Mouse (Mus musculus): ENCODE measurements at regions not wholly inside any gene's neighbourhood (a gene's known extent, or its start where the extent isn't known, plus 50 kb on each side); places are given as distances from the start of the nearest gene placed in this dataset.
A peak's percentile ranks its signal among the peaks of the same experiment; 100 is the strongest.

DNA sequence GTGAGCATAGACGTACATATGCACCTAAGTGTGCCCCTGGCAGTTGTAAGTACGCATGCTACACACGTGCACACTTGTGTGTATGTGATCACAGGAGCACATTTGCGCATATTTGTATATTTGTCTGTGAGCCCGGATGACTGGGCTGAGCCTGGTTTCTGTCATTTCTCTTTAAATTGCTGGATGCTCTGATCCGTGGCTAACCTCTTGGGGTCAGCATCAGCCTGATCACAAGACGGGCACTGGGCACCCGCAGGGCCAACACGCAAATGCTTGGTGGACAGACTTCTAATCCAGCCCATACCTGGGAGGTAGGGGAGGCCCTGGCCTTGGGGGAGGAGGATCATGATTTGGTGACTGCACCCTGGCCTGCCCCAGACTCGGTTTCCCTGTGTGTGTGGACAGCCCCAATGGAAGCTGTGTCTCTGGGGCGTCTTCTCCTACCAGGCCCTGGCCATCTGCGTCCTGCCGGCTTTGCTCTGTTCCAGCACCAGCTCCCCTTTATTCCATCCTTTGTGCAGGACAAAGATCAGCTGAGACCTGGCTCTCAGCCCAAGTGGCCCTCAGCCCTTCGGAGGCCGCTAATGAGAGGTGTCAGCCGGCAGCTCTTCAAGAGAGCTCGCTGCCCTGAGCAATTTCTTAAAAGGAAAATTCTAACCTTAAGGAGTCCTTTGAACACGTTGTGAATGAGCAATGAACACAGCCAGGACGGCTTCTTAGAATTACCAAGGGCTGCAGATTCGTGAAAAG, 155.0 kb upstream of the A530016L24Rik start:
- Histone ChIP-seq H3K4me1 (ENCODE audit: control insufficient read depth, insufficient read depth, low read length) (peaks cover 55% of the 10 kb centered on the region), H3K9me3 (ENCODE audit: control insufficient read depth, low read length) (no peaks in the 10 kb centered on the region), H3K36me3 (ENCODE audit: control insufficient read depth, insufficient read depth, low read length) (no peaks in the 10 kb centered on the region), H3K27ac (ENCODE audit: low read depth, low read length) (peak overlapping the region; percentile 52), H3K9ac (replicated peaks; ENCODE audit: low read depth, low read length) (no peak overlapping the region), H3K4me3 (ENCODE audit: low read depth, low read length) (no peak overlapping the region), H3K27me3 (ENCODE audit: control insufficient read depth, insufficient read depth, low read length) (no peaks in the 10 kb centered on the region), H3K4me2 (ENCODE audit: low read depth, low read length) (no peak overlapping the region)
- WGBS: 35% methylated on average over 20 of the region's 20 CpGs
- ATAC-seq (ENCODE audit: low read depth): no peak

GRCm38 (mm10) chr12:112335641-112336040, 153.6 kb upstream of the A530016L24Rik start:
- no peak for ATAC-seq (ENCODE audit: low read depth)
- 37% methylated on average over 7 of the region's 7 CpGs for WGBS
- Histone ChIP-seq H3K27ac (ENCODE audit: low read depth, low read length) (no peak overlapping the region), H3K9me3 (ENCODE audit: control insufficient read depth, low read length) (no peaks in the 10 kb centered on the region), H3K4me1 (ENCODE audit: control insufficient read depth, insufficient read depth, low read length) (peaks cover 47% of the 10 kb centered on the region; the same call in 1 of the 2 replicates), H3K9ac (replicated peaks; ENCODE audit: low read depth, low read length) (no peak overlapping the region), H3K36me3 (ENCODE audit: control insufficient read depth, insufficient read depth, low read length) (no peaks in the 10 kb centered on the region), H3K4me2 (ENCODE audit: low read depth, low read length) (no peak overlapping the region), H3K27me3 (ENCODE audit: control insufficient read depth, insufficient read depth, low read length) (no peaks in the 10 kb centered on the region), H3K4me3 (ENCODE audit: low read depth, low read length) (no peak overlapping the region)

- peaks cover 45% of the 10 kb centered on the region; the same call in 1 of the 2 replicates for H3K4me1 ChIP-seq (ENCODE audit: control insufficient read depth, insufficient read depth, low read length)
- H3K36me3 ChIP-seq (ENCODE audit: control insufficient read depth, insufficient read depth, low read length): no peaks in the 10 kb centered on the region
- 79% methylated on average over 9 of the region's 9 CpGs for whole genome bisulfite sequencing
- H3K9me3 ChIP-seq (ENCODE audit: control insufficient read depth, low read length): no peaks in the 10 kb centered on the region
- H3K4me2 ChIP-seq (ENCODE audit: low read depth, low read length): no peak overlapping the region
- no peaks in the 10 kb centered on the region for H3K27me3 ChIP-seq (ENCODE audit: control insufficient read depth, insufficient read depth, low read length)
- no peak overlapping the region for H3K4me3 ChIP-seq (ENCODE audit: low read depth, low read length)
- no peak overlapping the region for H3K9ac ChIP-seq (replicated peaks; ENCODE audit: low read depth, low read length)
- ATAC-seq (ENCODE audit: low read depth): no peak
- no peak overlapping the region for H3K27ac ChIP-seq (ENCODE audit: low read depth, low read length)
Measured at GRCm38 (mm10) chr12:112336691-112337295, 152.5 kb upstream of the A530016L24Rik start.

GRCm38 (mm10) chr12:112337443-112337842, 151.8 kb upstream of the A530016L24Rik start:
- Histone ChIP-seq H3K27me3 (ENCODE audit: control insufficient read depth, insufficient read depth, low read length) (no peaks in the 10 kb centered on the region), H3K27ac (ENCODE audit: low read depth, low read length) (no peak overlapping the region), H3K36me3 (ENCODE audit: control insufficient read depth, insufficient read depth, low read length) (no peaks in the 10 kb centered on the region), H3K4me3 (ENCODE audit: low read depth, low read length) (no peak overlapping the region), H3K9ac (replicated peaks; ENCODE audit: low read depth, low read length) (no peak overlapping the region), H3K4me1 (ENCODE audit: control insufficient read depth, insufficient read depth, low read length) (peaks cover 45% of the 10 kb centered on the region; the same call in 1 of the 2 replicates), H3K9me3 (ENCODE audit: control insufficient read depth, low read length) (no peaks in the 10 kb centered on the region), H3K4me2 (ENCODE audit: low read depth, low read length) (no peak overlapping the region)
- no peak for ATAC-seq (ENCODE audit: low read depth)
- 28% methylated on average over 11 of the region's 11 CpGs for WGBS

- ATAC-seq (ENCODE audit: low read depth): no peak
- Histone ChIP-seq H3K36me3 (ENCODE audit: control insufficient read depth, insufficient read depth, low read length) (no peaks in the 10 kb centered on the region), H3K27ac (ENCODE audit: low read depth, low read length) (no peak overlapping the region), H3K9me3 (ENCODE audit: control insufficient read depth, low read length) (no peaks in the 10 kb centered on the region), H3K4me3 (ENCODE audit: low read depth, low read length) (no peak overlapping the region), H3K9ac (replicated peaks; ENCODE audit: low read depth, low read length) (no peak overlapping the region), H3K4me2 (ENCODE audit: low read depth, low read length) (no peak overlapping the region), H3K27me3 (ENCODE audit: control insufficient read depth, insufficient read depth, low read length) (no peaks in the 10 kb centered on the region), H3K4me1 (ENCODE audit: control insufficient read depth, insufficient read depth, low read length) (peaks cover 37% of the 10 kb centered on the region; the same call in 1 of the 2 replicates)
- 55% methylated on average over 15 of the region's 15 CpGs for whole genome bisulfite sequencing
Measured at GRCm38 (mm10) chr12:112338976-112339375, 150.3 kb upstream of the A530016L24Rik start.

- Histone ChIP-seq H3K4me3 (ENCODE audit: low read depth, low read length) (no peak overlapping the region), H3K9me3 (ENCODE audit: control insufficient read depth, low read length) (no peaks in the 10 kb centered on the region), H3K4me2 (ENCODE audit: low read depth, low read length) (no peak overlapping the region), H3K27me3 (ENCODE audit: control insufficient read depth, insufficient read depth, low read length) (no peaks in the 10 kb centered on the region), H3K4me1 (ENCODE audit: control insufficient read depth, insufficient read depth, low read length) (peaks cover 33% of the 10 kb centered on the region; the same call in 1 of the 2 replicates), H3K36me3 (ENCODE audit: control insufficient read depth, insufficient read depth, low read length) (no peaks in the 10 kb centered on the region), H3K27ac (ENCODE audit: low read depth, low read length) (no peak overlapping the region), H3K9ac (replicated peaks; ENCODE audit: low read depth, low read length) (no peak overlapping the region)
- ATAC-seq (ENCODE audit: low read depth): no peak
- WGBS: 52% methylated on average over 11 of the region's 11 CpGs
Measured at GRCm38 (mm10) chr12:112339481-112340179, 149.6 kb upstream of the A530016L24Rik start.

GRCm38 (mm10) chr12:112340248-112340647, 149.0 kb upstream of the A530016L24Rik start:
- no peak for ATAC-seq (ENCODE audit: low read depth)
- Histone ChIP-seq H3K27ac (ENCODE audit: low read depth, low read length) (no peak overlapping the region), H3K27me3 (ENCODE audit: control insufficient read depth, insufficient read depth, low read length) (no peaks in the 10 kb centered on the region), H3K4me1 (ENCODE audit: control insufficient read depth, insufficient read depth, low read length) (peaks cover 29% of the 10 kb centered on the region; the same call in 1 of the 2 replicates), H3K4me3 (ENCODE audit: low read depth, low read length) (no peak overlapping the region), H3K9ac (replicated peaks; ENCODE audit: low read depth, low read length) (no peak overlapping the region), H3K36me3 (ENCODE audit: control insufficient read depth, insufficient read depth, low read length) (no peaks in the 10 kb centered on the region), H3K9me3 (ENCODE audit: control insufficient read depth, low read length) (no peaks in the 10 kb centered on the region), H3K4me2 (ENCODE audit: low read depth, low read length) (no peak overlapping the region)
- WGBS: 54% methylated on average over 5 of the region's 5 CpGs

- Histone ChIP-seq H3K27me3 (ENCODE audit: control insufficient read depth, insufficient read depth, low read length) (no peaks in the 10 kb centered on the region), H3K9me3 (ENCODE audit: control insufficient read depth, low read length) (no peaks in the 10 kb centered on the region), H3K4me2 (ENCODE audit: low read depth, low read length) (no peak overlapping the region), H3K4me3 (ENCODE audit: low read depth, low read length) (no peak overlapping the region), H3K27ac (ENCODE audit: low read depth, low read length) (no peak overlapping the region), H3K4me1 (ENCODE audit: control insufficient read depth, insufficient read depth, low read length) (peaks cover 16% of the 10 kb centered on the region; the same call in 1 of the 2 replicates), H3K9ac (replicated peaks; ENCODE audit: low read depth, low read length) (no peak overlapping the region), H3K36me3 (ENCODE audit: control insufficient read depth, insufficient read depth, low read length) (no peaks in the 10 kb centered on the region)
- ATAC-seq (ENCODE audit: low read depth): no peak
- 86% methylated on average over 8 of the region's 8 CpGs for WGBS
Measured at GRCm38 (mm10) chr12:112341726-112342469, 147.3 kb upstream of the A530016L24Rik start.

Measured in neural tube, embryonic 14.5 days (tissue).